Mouse (Mus musculus) spleen, adult 2 months (tissue): ENCODE measurements around the gene Vat1l. TPM values are rescaled to one million over a fixed set of nuclear protein-coding genes. Genes with fewer than 3 reads are reported as not detected.

Experiments
- DNase-seq, 2 experiments: peaks; one replicate each; pipeline versions ENCODE4 v3.0.0 to v3.0.0-alpha.2; 2012 to 2021; ENCODE audit warnings: low spot score in 2 of 2, low read depth in 1 of 2
- H3K27ac ChIP-seq: fragments of 200-500 bp; 2 replicates; pipeline ENCODE4 v1.5.1; 2012; ENCODE audit warnings: low read length, inconsistent platforms; ENCODE audit not compliant: insufficient read depth
- H3K27me3 ChIP-seq: fragments of 200-500 bp; 2 replicates; pipeline ENCODE4 v1.6.1; 2012; ENCODE audit warnings: mild to moderate bottlenecking, moderate library complexity, low read length, inconsistent platforms; ENCODE audit not compliant: control insufficient read depth, insufficient read depth
- H3K36me3 ChIP-seq: fragments of 200-500 bp; 2 replicates; pipeline ENCODE4 v1.6.1; 2012; ENCODE audit warnings: mild to moderate bottlenecking, low read length, inconsistent platforms; ENCODE audit not compliant: control insufficient read depth, insufficient read depth
- H3K4me1 ChIP-seq: fragments of 200-500 bp; 2 replicates; pipeline ENCODE4 v1.6.1; 2011; ENCODE audit warnings: inconsistent platforms; ENCODE audit not compliant: control insufficient read depth, insufficient read depth, insufficient read length
- H3K4me3 ChIP-seq: fragments of 200-500 bp; 2 replicates; pipeline ENCODE4 v1.5.1; 2011; ENCODE audit warnings: mild to moderate bottlenecking, inconsistent platforms; ENCODE audit not compliant: insufficient read depth, insufficient read length; ENCODE audit errors: extremely low read depth
- CTCF ChIP-seq: fragments of 200-500 bp; IDR thresholded peaks from 2 replicates; pipeline ENCODE4 v1.5.1; 2011; ENCODE audit warnings: mild to moderate bottlenecking, inconsistent platforms; ENCODE audit not compliant: insufficient read depth, insufficient read length, insufficient replicate concordance; ENCODE audit errors: extremely low read depth
- POLR2A ChIP-seq: fragments of 200-500 bp; IDR thresholded peaks from 2 replicates; pipeline ENCODE4 v1.6.1; 2011; ENCODE audit warnings: low read depth, low read length, inconsistent platforms
- WGBS: fragments of 180-500 bp; shearing (Covaris S2); methylation state at CpG from one replicate; pipeline ENCODE4 v1.1.7; 2018; 5-methylcytosine and 5-hydroxymethylcytosine counted together
- polyA plus RNA-seq: library from polyadenylated mRNA; depleted of rRNA; stranded (reverse); fragments of >200 nt; gene quantifications from 2 replicates; pipeline ENCODE4 v1.2.3, GENCODE M21; 2012; rRNA removed

Gene Vat1l
- 0.04 TPM in 1 of 2 replicates, not detected in the other for polyA plus RNA-seq

GRCm38 (mm10) chr8:114205221-114205901 is at the start of gene Vat1l:
Gene Vat1l, plus strand, starts transcription at chr8:114205612.
- DNase-seq, result no peak
- WGBS, result 3% methylated on average over 39 of the region's 39 CpGs
- TF ChIP-seq CTCF, result no peak
- TF ChIP-seq POLR2A, result no peak
- no peaks in the 10 kb centered on the region for H3K4me1 ChIP-seq
- no peak within 1 kb of the TSS for H3K4me3 ChIP-seq
- no peak within 1 kb of the TSS for H3K27ac ChIP-seq
- H3K27me3 ChIP-seq, result peaks cover 3% of the 10 kb centered on the region; the same call in 1 of the 2 replicates
- no peaks in the 10 kb centered on the region for H3K36me3 ChIP-seq

GRCm38 (mm10) chr8:114158586-114158985 is 46.8 kb upstream of the Vat1l start:
- Histone ChIP-seq H3K4me3 (no peak overlapping the region), H3K4me1 (no peaks in the 10 kb centered on the region), H3K27me3 (no peaks in the 10 kb centered on the region), H3K27ac (no peak overlapping the region), H3K36me3 (no peaks in the 10 kb centered on the region)
- no peak for DNase-seq
- TF ChIP-seq POLR2A (no peak), CTCF (no peak)
- 60% methylated on average over 2 of the region's 2 CpGs for WGBS

- Histone ChIP-seq H3K4me1 (no peaks in the 10 kb centered on the region), H3K27ac (no peak overlapping the region), H3K27me3 (no peaks in the 10 kb centered on the region), H3K36me3 (no peaks in the 10 kb centered on the region), H3K4me3 (no peak overlapping the region)
- no peak for DNase-seq
- TF ChIP-seq CTCF (no peak), POLR2A (no peak)
- 81% methylated on average over 3 of the region's 3 CpGs for WGBS
Measured at GRCm38 (mm10) chr8:114159666-114160065, 45.7 kb upstream of the Vat1l start.

- 85% methylated on average over 3 of the region's 3 CpGs for WGBS
- Histone ChIP-seq H3K36me3 (no peaks in the 10 kb centered on the region), H3K4me3 (no peak overlapping the region), H3K4me1 (no peaks in the 10 kb centered on the region), H3K27ac (no peak overlapping the region), H3K27me3 (no peaks in the 10 kb centered on the region)
- no peak for DNase-seq
- no peak for TF ChIP-seq CTCF
- TF ChIP-seq POLR2A, result no peak
Measured at GRCm38 (mm10) chr8:114163871-114164270, 41.5 kb upstream of the Vat1l start.

- no peak for DNase-seq
- Histone ChIP-seq H3K27ac (no peak overlapping the region), H3K4me1 (no peaks in the 10 kb centered on the region), H3K27me3 (no peaks in the 10 kb centered on the region), H3K36me3 (no peaks in the 10 kb centered on the region), H3K4me3 (no peak overlapping the region)
- no peak for TF ChIP-seq CTCF
- no peak for TF ChIP-seq POLR2A
- WGBS, result 80% methylated on average over 6 of the region's 6 CpGs
Measured at GRCm38 (mm10) chr8:114164444-114165096, 40.8 kb upstream of the Vat1l start.

- Histone ChIP-seq H3K36me3 (no peaks in the 10 kb centered on the region), H3K27me3 (no peaks in the 10 kb centered on the region), H3K4me3 (no peak overlapping the region), H3K27ac (no peak overlapping the region), H3K4me1 (no peaks in the 10 kb centered on the region)
- DNase-seq, result no peak
- TF ChIP-seq CTCF, result no peak
- no peak for TF ChIP-seq POLR2A
- 73% methylated on average over 2 of the region's 2 CpGs for WGBS
Measured at GRCm38 (mm10) chr8:114165741-114166140, 39.7 kb upstream of the Vat1l start.

- H3K36me3 ChIP-seq, result no peaks in the 10 kb centered on the region
- 74% methylated on average over 3 of the region's 3 CpGs for WGBS
- H3K27me3 ChIP-seq, result no peaks in the 10 kb centered on the region
- H3K27ac ChIP-seq, result no peak overlapping the region
- H3K4me3 ChIP-seq, result no peak overlapping the region
- H3K4me1 ChIP-seq, result no peaks in the 10 kb centered on the region
- no peak for DNase-seq
- TF ChIP-seq CTCF, result no peak
- TF ChIP-seq POLR2A, result no peak
Measured at GRCm38 (mm10) chr8:114176721-114177120, 28.7 kb upstream of the Vat1l start.
